Mouse (Mus musculus): ENCODE measurements around the gene Ppfia4. TPM values are rescaled to one million over a fixed set of nuclear protein-coding genes. Genes with fewer than 3 reads are reported as not detected.
A peak's percentile ranks its signal among the peaks of the same experiment; 100 is the strongest.

Gene Ppfia4
- polyA plus RNA-seq, 1 experiment from 2014 or later: 9.4 TPM

DNA sequence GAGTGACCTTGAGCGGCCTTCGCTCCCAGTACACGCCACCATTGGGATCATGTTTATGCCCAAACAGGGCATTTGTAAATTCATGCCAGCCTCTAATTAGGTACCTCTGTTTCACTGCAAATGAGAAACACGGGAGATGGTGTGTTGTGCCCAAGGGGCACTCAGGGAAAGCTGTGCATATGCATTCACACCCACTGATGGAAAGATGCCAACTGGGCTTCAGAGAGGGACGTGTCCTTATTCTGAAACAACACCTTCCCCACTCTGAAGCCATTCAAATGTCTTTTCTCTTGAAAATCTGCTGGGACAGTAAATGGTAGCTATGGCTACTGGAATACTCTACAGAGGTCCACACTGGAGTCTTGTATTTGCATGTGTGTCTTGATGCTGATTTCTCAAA is 14.5 kb downstream of the Ppfia4 start:
- H3K4me2 ChIP-seq: no peak overlapping the region
- H3K27ac ChIP-seq (ENCODE audit: low read depth, low read length): no peak overlapping the region
- 0 out of 2 replicates have a peak, but pooled peaks cover 1% of the 10 kb centered on the region for H3K36me3 ChIP-seq (ENCODE audit: control insufficient read depth, insufficient read depth, low read length)
- no peak for ATAC-seq (replicated peaks; ENCODE audit: insufficient number of reproducible peaks, low FRiP score, low TSS enrichment)
- no peaks in the 10 kb centered on the region for H3K9me3 ChIP-seq (replicated peaks; ENCODE audit: control insufficient read depth, low read length)
- H3K9ac ChIP-seq (ENCODE audit: low read depth, low read length): no peak overlapping the region
- WGBS (ENCODE audit: insufficient replicate concordance): 89% methylated on average over 5 of the region's 5 CpGs
- no peak overlapping the region for H3K4me3 ChIP-seq (ENCODE audit: low read depth, low read length)
- H3K4me1 ChIP-seq (ENCODE audit: control insufficient read depth, insufficient read depth, low read length): no peaks in the 10 kb centered on the region
- H3K27me3 ChIP-seq (ENCODE audit: control insufficient read depth, insufficient read depth, low read length): no peaks in the 10 kb centered on the region

DNA sequence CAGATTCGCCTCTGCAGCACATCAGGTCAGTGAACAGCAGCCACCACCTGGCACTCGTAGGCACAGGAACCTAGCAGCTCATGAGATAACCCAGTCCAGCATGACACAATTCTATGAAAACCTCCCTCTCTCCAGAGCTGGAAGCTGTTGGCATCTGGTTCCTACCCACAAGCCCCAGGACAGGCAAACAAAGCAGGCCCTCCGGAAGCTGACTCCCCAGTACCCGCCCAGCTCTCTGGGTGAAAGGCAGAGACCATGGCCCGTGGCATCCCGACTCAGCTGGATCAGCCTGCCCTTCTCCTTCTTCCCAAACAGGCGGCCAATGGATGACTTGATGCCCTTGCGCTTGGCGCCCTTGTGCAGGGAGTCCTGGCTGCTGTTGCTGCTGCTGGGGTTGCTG is 16.4 kb downstream of the Ppfia4 start:
- no peaks in the 10 kb centered on the region for H3K9me3 ChIP-seq (replicated peaks; ENCODE audit: control insufficient read depth, low read length)
- H3K4me2 ChIP-seq: no peak overlapping the region
- no peaks in the 10 kb centered on the region for H3K36me3 ChIP-seq (ENCODE audit: control insufficient read depth, insufficient read depth, low read length)
- H3K4me1 ChIP-seq (ENCODE audit: control insufficient read depth, insufficient read depth, low read length): no peaks in the 10 kb centered on the region
- H3K27ac ChIP-seq (ENCODE audit: low read depth, low read length): no peak overlapping the region
- H3K4me3 ChIP-seq (ENCODE audit: low read depth, low read length): no peak overlapping the region
- ATAC-seq (replicated peaks; ENCODE audit: insufficient number of reproducible peaks, low FRiP score, low TSS enrichment): no peak
- WGBS (ENCODE audit: insufficient replicate concordance): 78% methylated on average over 9 of the region's 9 CpGs
- no peaks in the 10 kb centered on the region for H3K27me3 ChIP-seq (ENCODE audit: control insufficient read depth, insufficient read depth, low read length)
- no peak overlapping the region for H3K9ac ChIP-seq (ENCODE audit: low read depth, low read length)

DNA sequence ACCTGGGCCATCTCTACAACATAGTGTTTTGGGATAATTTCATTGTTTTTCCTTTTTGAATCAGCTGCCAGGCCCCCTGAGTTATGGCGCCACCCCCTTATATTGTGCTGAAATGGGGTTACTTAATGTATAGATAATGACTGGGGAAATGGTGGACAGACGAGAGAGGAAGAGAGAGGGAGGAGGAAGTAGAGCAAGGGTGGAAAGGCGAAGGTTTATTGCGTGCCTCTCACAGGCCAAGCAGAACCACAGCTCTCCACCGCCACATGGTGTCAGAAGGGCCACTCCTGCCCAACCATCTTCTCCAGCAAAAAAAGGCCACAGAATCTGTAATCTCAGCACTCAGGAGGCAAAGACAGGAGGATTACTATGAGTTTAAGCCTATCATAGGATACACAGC is 17.5 kb downstream of the Ppfia4 start:
- WGBS (ENCODE audit: insufficient replicate concordance): 83% methylated on average over 5 of the region's 5 CpGs

DNA sequence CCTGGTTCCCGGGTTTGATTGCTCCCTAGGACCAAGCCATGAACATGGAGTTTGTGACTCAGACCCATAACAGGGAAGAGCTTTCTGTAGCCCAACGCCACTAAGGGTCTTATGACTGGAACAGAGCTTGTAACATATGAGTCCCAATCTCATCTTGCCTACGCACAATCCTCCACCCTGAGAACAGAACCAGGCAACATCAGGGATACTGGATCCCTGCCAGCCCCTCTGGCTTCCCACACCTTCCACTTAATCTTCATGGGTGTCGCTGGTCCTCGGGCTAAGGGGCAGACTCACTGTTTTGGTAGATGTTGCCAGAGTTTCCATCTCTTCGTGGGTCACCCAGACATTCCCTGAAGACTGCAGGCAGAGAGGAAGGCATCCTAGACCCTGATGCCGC is 21.0 kb downstream of the Ppfia4 start:
- Histone ChIP-seq H3K36me3 (ENCODE audit: control insufficient read depth, insufficient read depth, low read length) (peaks cover 3% of the 10 kb centered on the region; the same call in 1 of the 2 replicates), H3K4me1 (ENCODE audit: control insufficient read depth, insufficient read depth, low read length) (no peaks in the 10 kb centered on the region), H3K4me2 (no peak overlapping the region), H3K27me3 (ENCODE audit: control insufficient read depth, insufficient read depth, low read length) (no peaks in the 10 kb centered on the region), H3K9me3 (replicated peaks; ENCODE audit: control insufficient read depth, low read length) (no peaks in the 10 kb centered on the region), H3K4me3 (ENCODE audit: low read depth, low read length) (no peak overlapping the region), H3K27ac (ENCODE audit: low read depth, low read length) (no peak overlapping the region), H3K9ac (ENCODE audit: low read depth, low read length) (no peak overlapping the region)
- ATAC-seq (replicated peaks; ENCODE audit: insufficient number of reproducible peaks, low FRiP score, low TSS enrichment): no peak
- WGBS (ENCODE audit: insufficient replicate concordance): 88% methylated on average over 7 of the region's 7 CpGs

More for the DNA sequence above, 17.5 kb downstream of the Ppfia4 start:
- Histone ChIP-seq H3K4me2 (no peak overlapping the region), H3K27ac (ENCODE audit: low read depth, low read length) (no peak overlapping the region), H3K4me1 (ENCODE audit: control insufficient read depth, insufficient read depth, low read length) (no peaks in the 10 kb centered on the region), H3K27me3 (ENCODE audit: control insufficient read depth, insufficient read depth, low read length) (no peaks in the 10 kb centered on the region), H3K4me3 (ENCODE audit: low read depth, low read length) (no peak overlapping the region), H3K36me3 (ENCODE audit: control insufficient read depth, insufficient read depth, low read length) (no peaks in the 10 kb centered on the region), H3K9ac (ENCODE audit: low read depth, low read length) (no peak overlapping the region), H3K9me3 (replicated peaks; ENCODE audit: control insufficient read depth, low read length) (no peaks in the 10 kb centered on the region)
- ATAC-seq (replicated peaks; ENCODE audit: insufficient number of reproducible peaks, low FRiP score, low TSS enrichment): no peak

DNA sequence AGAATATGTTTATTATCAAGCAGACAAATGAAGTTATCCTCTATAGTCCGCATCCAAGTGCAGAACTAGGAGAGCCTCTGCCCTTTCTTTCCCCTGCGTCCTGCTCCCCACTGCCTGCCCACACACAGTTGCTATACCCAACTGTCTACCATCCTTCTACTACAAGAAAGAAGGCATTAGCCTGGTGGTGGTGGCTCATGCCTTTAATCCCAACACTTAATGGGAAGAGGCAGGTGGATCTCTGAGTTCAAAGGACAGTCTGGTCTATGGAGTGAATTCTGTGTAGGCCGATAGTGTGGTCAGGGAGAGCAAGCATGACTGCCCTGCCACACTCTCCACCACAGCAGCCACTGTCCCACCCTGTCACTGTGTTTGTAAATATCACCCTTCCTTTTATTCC is 22.0 kb downstream of the Ppfia4 start:
- Histone ChIP-seq H3K4me1 (ENCODE audit: control insufficient read depth, insufficient read depth, low read length) (no peaks in the 10 kb centered on the region), H3K27me3 (ENCODE audit: control insufficient read depth, insufficient read depth, low read length) (no peaks in the 10 kb centered on the region), H3K9ac (ENCODE audit: low read depth, low read length) (no peak overlapping the region), H3K4me3 (ENCODE audit: low read depth, low read length) (no peak overlapping the region), H3K9me3 (replicated peaks; ENCODE audit: control insufficient read depth, low read length) (no peaks in the 10 kb centered on the region), H3K4me2 (no peak overlapping the region), H3K36me3 (ENCODE audit: control insufficient read depth, insufficient read depth, low read length) (peaks cover 3% of the 10 kb centered on the region; the same call in 1 of the 2 replicates), H3K27ac (ENCODE audit: low read depth, low read length) (no peak overlapping the region)
- no peak for ATAC-seq (replicated peaks; ENCODE audit: insufficient number of reproducible peaks, low FRiP score, low TSS enrichment)
- whole genome bisulfite sequencing (ENCODE audit: insufficient replicate concordance): 89% methylated on average over 3 of the region's 3 CpGs

DNA sequence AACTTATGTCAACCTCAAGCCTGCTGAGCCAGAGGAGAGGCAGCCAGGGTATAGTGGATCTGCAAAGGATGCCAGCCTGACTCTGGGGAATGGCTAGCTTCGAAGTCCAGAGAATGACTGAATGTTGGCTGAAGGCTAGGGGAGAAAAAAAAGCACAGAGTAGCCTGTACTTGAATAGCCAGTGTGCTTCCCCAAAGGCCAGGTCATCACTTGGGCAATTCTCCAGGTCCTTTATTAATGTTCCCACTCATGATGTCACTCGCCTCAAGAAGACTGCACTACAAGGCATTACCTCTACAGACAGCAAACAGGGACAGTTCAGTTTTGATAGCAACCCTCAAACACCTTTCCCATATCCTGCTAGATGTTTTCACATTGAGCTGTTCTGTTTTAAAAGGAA is 22.4 kb downstream of the Ppfia4 start:
- WGBS (ENCODE audit: insufficient replicate concordance): 84% methylated on average over 2 of the region's 2 CpGs
- H3K9me3 ChIP-seq (replicated peaks; ENCODE audit: control insufficient read depth, low read length): no peaks in the 10 kb centered on the region
- H3K4me2 ChIP-seq: no peak overlapping the region
- no peaks in the 10 kb centered on the region for H3K27me3 ChIP-seq (ENCODE audit: control insufficient read depth, insufficient read depth, low read length)
- H3K36me3 ChIP-seq (ENCODE audit: control insufficient read depth, insufficient read depth, low read length): peaks cover 3% of the 10 kb centered on the region; the same call in 1 of the 2 replicates
- no peak overlapping the region for H3K9ac ChIP-seq (ENCODE audit: low read depth, low read length)
- H3K4me1 ChIP-seq (ENCODE audit: control insufficient read depth, insufficient read depth, low read length): no peaks in the 10 kb centered on the region
- ATAC-seq (replicated peaks; ENCODE audit: insufficient number of reproducible peaks, low FRiP score, low TSS enrichment): no peak
- H3K4me3 ChIP-seq (ENCODE audit: low read depth, low read length): no peak overlapping the region
- H3K27ac ChIP-seq (ENCODE audit: low read depth, low read length): no peak overlapping the region

DNA sequence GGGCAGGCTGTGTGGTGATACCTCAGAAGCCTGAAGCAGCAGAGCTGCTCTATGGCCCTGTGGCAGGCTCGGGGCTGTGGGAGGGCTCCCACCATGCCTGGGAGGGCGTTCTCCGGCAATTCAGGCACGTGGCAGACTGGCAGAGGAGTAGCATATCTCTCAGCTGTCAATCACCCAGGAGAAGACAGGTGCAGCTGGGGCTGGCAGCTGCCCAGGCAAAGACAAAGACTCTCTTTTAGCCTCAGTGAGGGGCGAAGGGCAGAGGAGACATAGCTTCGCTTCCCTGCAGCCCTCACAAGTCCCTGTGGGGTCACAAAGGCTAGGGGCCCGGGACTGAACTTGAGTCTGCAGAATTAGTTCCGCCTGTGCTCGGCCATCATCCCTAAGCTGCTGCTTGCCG is 25.3 kb downstream of the Ppfia4 start:
- no peak overlapping the region for H3K4me2 ChIP-seq

DNA sequence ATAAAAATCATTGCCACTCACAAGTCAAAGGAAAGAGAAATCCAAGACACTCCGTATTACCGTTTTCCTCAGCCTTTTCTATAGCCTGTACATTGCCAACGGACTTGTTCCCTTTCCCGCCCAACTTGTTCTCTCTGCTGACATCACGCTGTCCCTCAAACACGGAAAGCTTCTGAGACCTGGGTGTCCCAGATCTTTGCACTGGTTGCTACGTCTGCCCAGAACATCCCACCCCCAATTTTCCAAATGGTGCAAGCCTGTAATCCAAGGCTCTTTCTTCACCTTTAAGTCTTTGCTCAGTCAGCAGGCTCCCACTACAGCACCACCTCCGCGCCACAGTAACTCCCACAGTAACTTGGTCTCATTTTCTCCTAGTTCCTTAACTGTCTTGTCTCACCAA is 27.8 kb downstream of the Ppfia4 start:
- no peak for ATAC-seq (replicated peaks; ENCODE audit: insufficient number of reproducible peaks, low FRiP score, low TSS enrichment)
- 88% methylated on average over 9 of the region's 9 CpGs for WGBS (ENCODE audit: insufficient replicate concordance)
- peaks cover 18% of the 10 kb centered on the region for H3K4me1 ChIP-seq (ENCODE audit: control insufficient read depth, insufficient read depth, low read length)

More for the DNA sequence above, 25.3 kb downstream of the Ppfia4 start:
- no peak overlapping the region for H3K9ac ChIP-seq (ENCODE audit: low read depth, low read length)
- no peaks in the 10 kb centered on the region for H3K27me3 ChIP-seq (ENCODE audit: control insufficient read depth, insufficient read depth, low read length)
- H3K4me3 ChIP-seq (ENCODE audit: low read depth, low read length): no peak overlapping the region
- H3K4me1 ChIP-seq (ENCODE audit: control insufficient read depth, insufficient read depth, low read length): peaks cover 15% of the 10 kb centered on the region
- ATAC-seq (replicated peaks; ENCODE audit: insufficient number of reproducible peaks, low FRiP score, low TSS enrichment): no peak
- no peaks in the 10 kb centered on the region for H3K9me3 ChIP-seq (replicated peaks; ENCODE audit: control insufficient read depth, low read length)
- 67% methylated on average over 10 of the region's 10 CpGs for WGBS (ENCODE audit: insufficient replicate concordance)
- H3K27ac ChIP-seq (ENCODE audit: low read depth, low read length): no peak overlapping the region
- H3K36me3 ChIP-seq (ENCODE audit: control insufficient read depth, insufficient read depth, low read length): peaks cover 3% of the 10 kb centered on the region

DNA sequence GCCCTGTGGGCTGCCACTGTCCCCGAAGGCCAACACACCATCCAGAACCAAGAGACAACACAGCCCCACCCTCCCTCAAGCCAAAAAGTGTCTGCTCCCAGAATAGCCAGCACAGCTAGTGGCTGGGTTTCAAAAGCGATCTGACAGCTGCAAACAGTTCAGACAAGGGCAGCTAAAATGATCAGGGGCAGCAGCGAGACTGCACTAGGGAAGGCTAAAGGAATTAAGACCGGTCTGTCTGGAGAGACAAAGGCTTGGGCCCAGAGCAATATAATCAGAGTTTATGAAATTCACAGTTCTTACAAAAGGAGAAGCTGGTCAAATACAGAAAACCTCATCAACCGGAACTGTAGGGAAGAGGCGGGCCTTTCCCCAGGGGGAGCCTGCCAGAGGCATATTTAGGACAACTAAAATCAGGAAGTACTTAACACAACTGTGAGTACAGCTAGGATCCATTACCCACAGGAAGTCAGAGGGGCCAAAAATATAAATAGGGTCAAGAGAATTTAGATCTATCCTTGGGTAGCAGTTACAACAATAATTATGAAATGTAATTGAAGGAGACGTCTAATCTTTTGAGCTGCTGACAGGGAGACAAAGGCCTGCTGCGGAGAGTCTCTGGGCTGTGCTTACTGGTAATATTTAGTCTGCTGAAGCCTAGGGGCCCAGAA is 30.0 kb downstream of the Ppfia4 start:
- ATAC-seq (replicated peaks; ENCODE audit: insufficient number of reproducible peaks, low FRiP score, low TSS enrichment): 0 out of 2 replicates have a peak, but pooled peaks have one; percentile 11
- peaks cover 3% of the 10 kb centered on the region for H3K36me3 ChIP-seq (ENCODE audit: control insufficient read depth, insufficient read depth, low read length)
- WGBS (ENCODE audit: insufficient replicate concordance): 32% methylated on average over 8 of the region's 8 CpGs
- H3K4me2 ChIP-seq: no peak overlapping the region
- H3K27me3 ChIP-seq (ENCODE audit: control insufficient read depth, insufficient read depth, low read length): peaks cover 13% of the 10 kb centered on the region
- H3K27ac ChIP-seq (ENCODE audit: low read depth, low read length): peak overlapping the region; percentile 91
- H3K9ac ChIP-seq (ENCODE audit: low read depth, low read length): peak overlapping the region; percentile 52; the same call in 1 of the 2 replicates
- peaks cover 32% of the 10 kb centered on the region for H3K4me1 ChIP-seq (ENCODE audit: control insufficient read depth, insufficient read depth, low read length)
- H3K9me3 ChIP-seq (replicated peaks; ENCODE audit: control insufficient read depth, low read length): no peaks in the 10 kb centered on the region
- no peak overlapping the region for H3K4me3 ChIP-seq (ENCODE audit: low read depth, low read length)

More for the DNA sequence above, 27.8 kb downstream of the Ppfia4 start:
- Histone ChIP-seq H3K9me3 (replicated peaks; ENCODE audit: control insufficient read depth, low read length) (no peaks in the 10 kb centered on the region), H3K9ac (ENCODE audit: low read depth, low read length) (no peak overlapping the region), H3K36me3 (ENCODE audit: control insufficient read depth, insufficient read depth, low read length) (peaks cover 3% of the 10 kb centered on the region), H3K27ac (ENCODE audit: low read depth, low read length) (no peak overlapping the region), H3K4me3 (ENCODE audit: low read depth, low read length) (no peak overlapping the region), H3K4me2 (no peak overlapping the region), H3K27me3 (ENCODE audit: control insufficient read depth, insufficient read depth, low read length) (peaks cover 2% of the 10 kb centered on the region; the same call in 1 of the 2 replicates)

All from heart, embryonic 11.5 days (tissue).